8 mouse cellular contexts compared by ENCODE assay signal in the genomic region with DNA sequence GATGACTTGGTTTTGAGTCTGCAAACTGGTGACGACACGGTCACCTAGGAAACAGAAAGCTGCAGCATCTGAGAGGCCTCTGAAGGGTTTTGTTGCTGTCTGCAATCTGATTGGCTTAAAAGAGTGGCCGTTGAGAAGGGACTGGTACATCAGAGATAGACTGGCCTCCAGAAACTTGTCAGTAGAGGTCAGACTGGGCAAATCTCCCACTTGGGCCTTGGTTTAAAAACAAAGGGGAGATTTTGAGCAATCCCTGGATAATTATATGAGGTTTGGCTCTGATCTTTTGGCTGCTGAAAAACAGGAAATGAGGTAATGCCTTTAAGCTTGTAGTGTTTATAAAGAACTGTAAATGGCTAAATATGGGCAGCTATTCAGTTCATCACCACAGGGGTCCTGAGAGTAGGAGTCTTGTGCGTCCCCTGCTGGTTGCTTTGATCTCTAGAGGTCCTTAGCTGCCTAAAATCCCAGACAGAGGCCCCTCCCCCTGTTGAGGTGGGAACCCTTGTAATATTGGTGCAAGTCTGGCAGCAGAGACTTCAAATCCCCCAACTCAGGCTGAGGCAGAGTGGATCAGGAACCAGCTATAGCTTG. TPM values are rescaled to one million over a fixed set of nuclear protein-coding genes. Genes with fewer than 3 reads are reported as not detected.
DNase-seq lines count a peak whose midpoint lies in the region; ATAC-seq and TF ChIP-seq lines count a peak whose summit lies in the region.

No protein-coding gene starts in this region.

- H3K36me3 ChIP-seq in hindbrain, postnatal 0 days (ENCODE audit: insufficient read depth, low read length) = peaks cover 15% of the 10 kb centered on the region

- 0 out of 2 replicates have a peak overlapping the region, but pooled peaks have one; percentile 24 for H3K4me2 ChIP-seq in hindbrain, postnatal 0 days (ENCODE audit: low read depth, low read length)

- peak overlapping the region; percentile 74 for H3K27ac ChIP-seq in gastrocnemius, adult 2 months
- peak overlapping the region; percentile 81 for H3K27ac ChIP-seq in hindbrain, postnatal 0 days

- TF ChIP-seq CTCF in gastrocnemius, adult 2 months (IDR thresholded peaks at IDR 0.05) = peak; percentile 64
- TF ChIP-seq CTCF in hindbrain, postnatal 0 days (IDR thresholded peaks at IDR 0.05; ENCODE audit: low read depth) = peak; percentile 79

- no peak overlapping the region; the same call in 1 of the 2 replicates for H3K9ac ChIP-seq in hindbrain, postnatal 0 days (replicated peaks; ENCODE audit: low read length)

- WGBS in hindbrain, postnatal 0 days = 5% methylated on average over 4 of the region's 4 CpGs

- peak; percentile 93 for ATAC-seq in hindbrain, postnatal 0 days
- ATAC-seq in erythroid progenitor cell, adult 5-6 weeks (replicated peaks; ENCODE audit: low FRiP score, poor library complexity, severe bottlenecking) = no peak

- peak; percentile 92 for DNase-seq in R1 (ENCODE audit: low read depth, low spot score)
- peak; percentile 41 to 54 for DNase-seq in cerebellum, postnatal 36 days
- peak; percentile 63 for DNase-seq in gastrocnemius, adult 2 months
- peak; percentile 90 for DNase-seq in hindbrain, postnatal 0 days (ENCODE audit: low spot score)
- peak; percentile 68 for DNase-seq in left cerebral cortex, adult 11 months (ENCODE audit: low spot score)
- peak; percentile 83 to 87 for DNase-seq in lung, postnatal 4 days
- DNase-seq in right cerebral cortex, adult 18-20 months = peak; percentile 76

- peak overlapping the region; percentile 7; the same call in 1 of the 2 replicates for H3K4me3 ChIP-seq in gastrocnemius, adult 2 months
- H3K4me3 ChIP-seq in hindbrain, postnatal 0 days (ENCODE audit: low read length) = no peak overlapping the region

- H3K9me3 ChIP-seq in hindbrain, postnatal 0 days (ENCODE audit: low read length) = no peaks in the 10 kb centered on the region

- intact Hi-C loops in gastrocnemius, adult 2 months (cut with DNase I) = no loop called here

- H3K4me1 ChIP-seq in hindbrain, postnatal 0 days (ENCODE audit: insufficient read depth, low read length) = peaks cover 13% of the 10 kb centered on the region

- no peaks in the 10 kb centered on the region for H3K27me3 ChIP-seq in hindbrain, postnatal 0 days (ENCODE audit: insufficient read depth, low read length)

RNA-seq across cellular contexts. Expression of a gene that starts 13.7 kb away (rescaled TPM):
- 1 to 10 TPM; 4.7 to 5.9 TPM for total RNA-seq in gastrocnemius, adult 2 months (2021)
- 16.0 and 18.2 TPM in 2 replicates for total RNA-seq in hindbrain, postnatal 0 days (2014; rRNA removed)
- polyA plus RNA-seq in hindbrain, postnatal 0 days (2015; fragmentation: Nextera tagmentation; extraction: Ambion mirVana) = 29.0 and 30.3 TPM in 2 replicates
- total RNA-seq in erythroid progenitor cell, adult 5-6 weeks (2015; ENCODE audit: low replicate concordance) = 2.2 and 3.8 TPM in 2 replicates
- total RNA-seq in erythroid progenitor cell, adult 5-6 weeks (2017; ENCODE audit: low replicate concordance) = 1.8 and 22.4 TPM in 2 replicates

RNA-seq across cellular contexts. Expression of a gene that starts 25.5 kb away (rescaled TPM):
- not detected for total RNA-seq in gastrocnemius, adult 2 months (2021)
- 1.0 and 6.5 TPM in 2 replicates for total RNA-seq in hindbrain, postnatal 0 days (2014; rRNA removed)
- 2.2 and 2.6 TPM in 2 replicates for polyA plus RNA-seq in hindbrain, postnatal 0 days (2015; fragmentation: Nextera tagmentation; extraction: Ambion mirVana)
- not detected in 2 replicates for total RNA-seq in erythroid progenitor cell, adult 5-6 weeks (2015; ENCODE audit: low replicate concordance)
- not detected in 2 replicates for total RNA-seq in erythroid progenitor cell, adult 5-6 weeks (2017; ENCODE audit: low replicate concordance)

RNA-seq across cellular contexts. Expression of a gene that starts 54.1 kb away (rescaled TPM):
- 100 to 1,000 TPM in 1 of 2 experiments, 10 to 100 TPM in 1; 67.5 to 103 TPM for total RNA-seq in gastrocnemius, adult 2 months (2021)
- 123 and 127 TPM in 2 replicates for total RNA-seq in hindbrain, postnatal 0 days (2014; rRNA removed)
- 23.0 and 23.6 TPM in 2 replicates for polyA plus RNA-seq in hindbrain, postnatal 0 days (2015; fragmentation: Nextera tagmentation; extraction: Ambion mirVana)
- total RNA-seq in erythroid progenitor cell, adult 5-6 weeks (2015; ENCODE audit: low replicate concordance) = 5.0 and 5.4 TPM in 2 replicates
- 3.2 and 8.9 TPM in 2 replicates for total RNA-seq in erythroid progenitor cell, adult 5-6 weeks (2017; ENCODE audit: low replicate concordance)

Comparison
In these comparisons a context has a peak if more than half of its experiments do, and no peak if none do; other contexts are left out.
1. RNA of a gene that starts 54.1 kb away (total RNA-seq): 123 to 127 TPM in hindbrain, postnatal 0 days and 67.5 to 103 TPM in gastrocnemius, adult 2 months; 3.2 to 8.9 TPM in erythroid progenitor cell, adult 5-6 weeks; every median in the first group is over 4 times any median in the second.
2. Peak in every context shown above with its lines, with median percentiles within 50 percentile points of each other: DNase-seq.